ENCODE assay signal across 16 mouse cellular contexts in the genomic region with DNA sequence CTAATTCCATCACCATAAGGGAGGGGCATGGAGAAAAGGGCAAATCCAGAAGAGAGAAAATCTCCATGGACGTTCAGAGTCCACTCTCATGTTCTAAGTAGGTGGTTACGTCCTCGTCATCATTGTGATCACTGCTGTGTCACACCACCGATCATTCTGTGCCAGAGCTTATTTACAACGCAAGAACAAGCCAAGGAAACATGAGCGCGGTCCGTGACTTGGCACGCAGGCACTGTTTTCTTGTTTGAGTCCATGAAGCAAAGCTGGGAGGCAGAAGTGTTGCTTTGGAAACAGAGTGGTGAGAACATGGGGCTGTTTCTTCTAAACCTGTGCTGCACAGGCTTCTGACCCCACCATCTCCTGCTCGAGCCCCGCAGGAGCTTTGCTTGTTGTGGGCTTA.
DNase-seq lines count a peak whose midpoint lies in the region; ATAC-seq lines count a peak whose summit lies in the region.
"Had no signal": no experiment of that assay in that cellular context is flagged by ENCODE, and none has a peak within 500 bp of the region (broad histone marks: within the 10 kb centered on the region; RNA-seq: fewer than 3 reads in every experiment).

No protein-coding gene starts in this region.

- H3K27ac ChIP-seq in lung, embryonic 16.5 days (ENCODE audit: low read length): no peak overlapping the region
- no peak overlapping the region for H3K27ac ChIP-seq in neural tube, embryonic 15.5 days (replicated peaks)
- H3K27ac ChIP-seq: heart, embryonic 13.5 days; limb, embryonic 10.5 days; liver, embryonic 13.5 days; macrophage; neural tube, embryonic 13.5 days had no signal

- WGBS in lung, embryonic 16.5 days: 87% methylated on average over 11 of the region's 11 CpGs
- 91% methylated on average over 11 of the region's 11 CpGs for WGBS in neural tube, embryonic 15.5 days

- no peaks in the 10 kb centered on the region for H3K36me3 ChIP-seq in lung, embryonic 16.5 days (ENCODE audit: control insufficient read depth, insufficient read depth, low read length)
- H3K36me3 ChIP-seq in neural tube, embryonic 15.5 days: no peaks in the 10 kb centered on the region
- H3K36me3 ChIP-seq: heart, embryonic 13.5 days; limb, embryonic 10.5 days; liver, embryonic 13.5 days; neural tube, embryonic 13.5 days had no signal

- H3K4me2 ChIP-seq in lung, embryonic 16.5 days (ENCODE audit: low read depth, low read length): no peak overlapping the region
- H3K4me2 ChIP-seq in neural tube, embryonic 15.5 days: no peak overlapping the region
- H3K4me2 ChIP-seq: heart, embryonic 13.5 days; liver, embryonic 13.5 days; neural tube, embryonic 13.5 days had no signal

- DNase-seq in cerebellum, postnatal 10 days: peak; percentile 62 to 65
- DNase-seq in cerebellum, postnatal 4 days (ENCODE audit: low spot score in 2 of 2): no peak
- peak; percentile 74 for DNase-seq in heart, adult 11 months
- DNase-seq in heart, adult 18-20 months: no peak
- no peak for DNase-seq in lung, postnatal 25 days (ENCODE audit: low spot score)
- peak; percentile 6 for DNase-seq in ZHBTc4 (ENCODE audit: low read depth, low spot score)
- DNase-seq: adrenal gland, adult 2 months; kidney, adult 9 months; liver, embryonic 13.5 days had no signal

- no peaks in the 10 kb centered on the region for H3K27me3 ChIP-seq in lung, embryonic 16.5 days (ENCODE audit: control insufficient read depth, insufficient read depth, low read depth, low read length)
- no peaks in the 10 kb centered on the region for H3K27me3 ChIP-seq in neural tube, embryonic 15.5 days (replicated peaks)
- H3K27me3 ChIP-seq: heart, embryonic 13.5 days; liver, embryonic 13.5 days; neural tube, embryonic 13.5 days had no signal

- H3K4me1 ChIP-seq in lung, embryonic 16.5 days (replicated peaks; ENCODE audit: control insufficient read depth, insufficient read depth, low read length): peaks cover 7% of the 10 kb centered on the region; the same call in 1 of the 2 replicates
- H3K4me1 ChIP-seq in neural tube, embryonic 15.5 days: peaks cover 4% of the 10 kb centered on the region; the same call in 1 of the 2 replicates
- H3K4me1 ChIP-seq: limb, embryonic 10.5 days; liver, embryonic 13.5 days had no signal

- 0 out of 2 replicates have a peak, but pooled peaks have one; percentile 7 for ATAC-seq in lung, embryonic 16.5 days (ENCODE audit: low read depth)
- no peak for ATAC-seq in neural tube, embryonic 15.5 days (ENCODE audit: low FRiP score)
- ATAC-seq: midbrain, embryonic 16.5 days had no signal

- H3K9ac ChIP-seq in lung, embryonic 16.5 days (ENCODE audit: low read length): no peak overlapping the region
- H3K9ac ChIP-seq in neural tube, embryonic 15.5 days (replicated peaks): no peak overlapping the region
- H3K9ac ChIP-seq: heart, embryonic 13.5 days; liver, embryonic 13.5 days; neural tube, embryonic 13.5 days had no signal

- H3K9me3 ChIP-seq in lung, embryonic 16.5 days (ENCODE audit: control insufficient read depth, low read length): no peaks in the 10 kb centered on the region
- H3K9me3 ChIP-seq in neural tube, embryonic 15.5 days (replicated peaks): no peaks in the 10 kb centered on the region
- H3K9me3 ChIP-seq: heart, embryonic 13.5 days; limb, embryonic 10.5 days; liver, embryonic 13.5 days; neural tube, embryonic 13.5 days had no signal

- H3K4me3 ChIP-seq in lung, embryonic 16.5 days (ENCODE audit: low read length): no peak overlapping the region
- H3K4me3 ChIP-seq in neural tube, embryonic 15.5 days (replicated peaks): no peak overlapping the region
- H3K4me3 ChIP-seq: heart, embryonic 13.5 days; limb, embryonic 10.5 days; liver, embryonic 13.5 days; neural tube, embryonic 13.5 days had no signal

Comparison
In these comparisons a context has a peak if more than half of its experiments do, and no peak if none do; other contexts are left out.
1. DNase-seq: peak in cerebellum, postnatal 10 days (2 of 2), heart, adult 11 months (single experiment) and ZHBTc4 (single experiment); none in cerebellum, postnatal 4 days (0 of 2), heart, adult 18-20 months (0 of 2) and lung, postnatal 25 days (single experiment).